11 mouse cellular contexts compared by ENCODE assay signal in the genomic region with DNA sequence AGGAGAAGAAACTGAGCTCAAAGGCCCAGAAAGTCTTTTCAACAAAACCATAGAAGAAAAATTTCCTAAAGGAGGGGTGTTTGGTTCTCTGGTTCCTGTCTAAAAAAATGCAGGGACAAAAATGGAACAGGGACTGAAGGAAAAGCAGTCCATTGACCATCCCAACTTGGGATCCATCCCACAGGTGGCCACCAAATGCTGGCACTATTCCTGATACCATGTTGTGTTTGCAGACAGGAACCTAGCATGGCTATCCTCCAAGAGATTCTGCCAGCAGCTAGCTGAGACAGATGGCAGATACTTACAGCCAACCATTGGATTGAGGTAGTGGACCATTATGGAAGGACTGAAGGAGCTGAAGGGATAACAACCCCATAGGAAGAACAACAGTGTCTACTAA.
"Had no signal": no experiment of that assay in that cellular context is flagged by ENCODE, and none has a peak within 500 bp of the region (broad histone marks: within the 10 kb centered on the region; RNA-seq: fewer than 3 reads in every experiment).

No protein-coding gene starts in this region.

- DNase-seq: kidney, postnatal 10 days; kidney, postnatal 4 days; layer of hippocampus, adult 9-11 months; liver; lung, adult 2 months; lung, postnatal 14 days; lung, postnatal 4 days; midbrain, embryonic 14.5 days; thymus, adult 18-20 months; thymus, postnatal 36 days had no signal

- ATAC-seq: liver, embryonic 12.5 days had no signal
